Mouse (Mus musculus) brain, embryonic 18.5 days (tissue): ENCODE measurements around the gene Emc3.

Experiments used
- DNase-seq: peaks from one replicate; pipeline ENCODE4 v3.0.0-alpha.2; 2012; ENCODE audit warnings: low read depth, low spot score

The Emc3 gene

DNA sequence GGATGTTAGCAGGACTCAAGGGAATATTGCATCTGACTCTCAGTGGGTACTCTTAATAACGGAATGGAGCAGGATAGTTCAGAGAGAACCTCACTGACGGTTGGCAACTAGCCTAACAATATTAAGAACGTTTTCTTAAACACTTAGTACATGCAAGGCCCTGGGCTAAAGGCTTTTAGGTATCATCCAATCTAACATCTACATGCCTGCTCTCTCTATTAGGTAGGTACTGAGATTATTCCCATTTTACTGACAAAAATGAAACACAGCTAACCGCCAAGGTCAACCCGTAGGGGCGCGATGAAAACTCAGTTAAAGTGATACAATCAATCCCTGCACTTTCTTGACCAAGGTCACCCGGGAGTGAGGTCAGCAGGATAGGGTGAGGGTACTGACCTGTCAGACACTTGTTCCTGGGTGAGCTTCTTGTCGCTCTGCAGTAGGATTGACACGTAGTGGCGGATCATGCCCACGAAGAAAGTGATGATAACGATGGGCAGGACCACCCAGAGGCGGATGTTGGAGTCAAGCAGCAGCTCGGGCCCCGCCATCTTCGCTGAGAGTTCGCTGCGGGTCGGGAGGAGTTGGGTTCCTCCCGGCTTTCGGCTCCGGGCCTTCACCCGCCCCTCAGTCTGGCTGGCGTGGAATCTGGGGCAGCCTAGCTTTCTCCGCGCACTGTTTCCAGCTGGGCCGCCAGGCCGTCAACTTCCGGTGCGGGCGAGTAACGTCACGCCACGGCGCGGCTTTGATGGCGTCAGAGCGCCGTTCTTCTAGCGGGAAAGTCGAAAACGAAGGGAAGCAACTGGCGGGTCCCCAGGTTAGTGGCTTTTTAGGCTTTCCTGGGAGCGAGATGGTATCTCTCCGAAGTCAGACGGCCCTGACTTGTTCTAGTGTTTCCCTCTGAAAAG is at the start of gene Emc3, which contains the start of gene Fancd2:
TSS of gene Emc3 (minus strand) at position 721 of the 908 bp plus-strand sequence.
TSS of gene Fancd2 (plus strand) at position 751 of the 908 bp plus-strand sequence.
- peak; percentile 70 for DNase-seq

DNA sequence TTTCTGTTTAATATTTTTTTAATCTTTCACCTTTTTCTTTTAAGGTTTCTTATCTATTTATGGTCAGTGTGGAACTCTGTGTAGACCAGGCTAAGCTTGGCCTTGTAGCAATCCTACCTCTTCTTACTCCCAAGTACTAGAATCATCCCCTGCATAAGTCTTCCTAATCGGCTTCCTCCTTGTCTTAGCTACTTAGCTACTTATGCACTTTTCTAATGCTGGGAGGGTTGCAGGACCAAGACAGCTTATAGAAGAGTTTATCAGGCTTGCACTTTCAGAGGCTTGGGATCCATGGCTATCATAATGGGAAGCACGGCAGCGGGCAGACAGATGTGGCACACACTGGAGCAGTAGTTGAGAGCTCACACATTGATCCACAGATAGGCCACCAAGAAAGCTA is 47.9 kb upstream of the Emc3 start:
- no peak for DNase-seq

DNA sequence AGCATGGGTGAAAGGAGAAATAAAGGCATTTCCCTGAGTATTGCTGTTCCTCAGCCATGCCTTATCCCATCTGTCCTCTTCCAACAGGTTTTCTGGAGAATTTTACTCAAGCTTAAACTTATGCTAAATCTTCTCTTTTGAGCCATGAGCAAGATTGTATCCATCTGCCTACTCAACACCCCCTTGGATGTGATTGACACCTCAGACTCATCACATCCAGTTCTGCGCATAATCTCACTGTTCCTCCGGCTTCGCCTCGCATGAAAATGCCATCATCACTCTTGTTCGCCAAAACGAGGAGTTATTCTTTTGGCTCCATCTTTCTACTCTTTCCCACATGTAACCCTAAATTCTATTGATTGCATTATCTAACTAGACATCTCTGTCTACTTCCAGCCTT is 44.6 kb upstream of the Emc3 start:
- peak; percentile 40 for DNase-seq

DNA sequence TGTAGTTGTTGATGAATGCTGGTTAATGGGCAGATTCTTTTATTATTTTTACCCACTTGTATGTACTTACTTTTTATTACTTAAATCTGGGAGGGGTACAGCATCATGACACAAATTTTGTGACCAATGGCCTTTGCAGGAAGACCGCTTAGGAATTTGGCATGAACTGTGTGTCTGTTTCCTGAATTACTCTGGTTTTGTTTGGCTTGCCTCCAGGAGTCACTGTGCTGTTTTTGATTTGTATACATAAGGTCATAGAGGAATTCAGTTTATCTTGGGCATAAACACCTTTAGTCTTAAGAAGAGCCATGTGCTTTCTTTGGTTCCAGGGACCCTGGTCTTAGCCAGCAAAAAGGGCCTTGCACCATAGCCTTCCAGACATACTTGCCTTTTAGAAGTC is 33.1 kb upstream of the Emc3 start:
- DNase-seq: no peak

DNA sequence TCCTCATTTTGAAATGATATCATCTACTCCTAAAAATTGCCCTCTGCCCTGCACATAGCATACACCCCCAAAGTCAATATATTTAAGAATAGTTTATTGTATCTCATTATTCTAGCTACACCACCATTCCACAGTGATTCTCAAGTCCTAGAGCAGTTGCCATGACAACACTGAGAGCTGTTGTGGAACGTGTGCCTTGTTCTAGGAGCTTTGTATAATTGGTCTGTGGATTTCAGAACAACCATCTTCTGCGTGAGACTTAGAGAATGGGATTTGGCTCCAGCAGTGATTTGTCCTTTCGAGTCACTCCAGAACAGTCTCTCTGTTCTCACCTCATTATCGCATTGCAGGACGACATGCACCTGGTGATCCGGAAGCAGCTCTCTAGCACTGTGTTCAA is 28.3 kb upstream of the Emc3 start:
- DNase-seq: no peak

DNA sequence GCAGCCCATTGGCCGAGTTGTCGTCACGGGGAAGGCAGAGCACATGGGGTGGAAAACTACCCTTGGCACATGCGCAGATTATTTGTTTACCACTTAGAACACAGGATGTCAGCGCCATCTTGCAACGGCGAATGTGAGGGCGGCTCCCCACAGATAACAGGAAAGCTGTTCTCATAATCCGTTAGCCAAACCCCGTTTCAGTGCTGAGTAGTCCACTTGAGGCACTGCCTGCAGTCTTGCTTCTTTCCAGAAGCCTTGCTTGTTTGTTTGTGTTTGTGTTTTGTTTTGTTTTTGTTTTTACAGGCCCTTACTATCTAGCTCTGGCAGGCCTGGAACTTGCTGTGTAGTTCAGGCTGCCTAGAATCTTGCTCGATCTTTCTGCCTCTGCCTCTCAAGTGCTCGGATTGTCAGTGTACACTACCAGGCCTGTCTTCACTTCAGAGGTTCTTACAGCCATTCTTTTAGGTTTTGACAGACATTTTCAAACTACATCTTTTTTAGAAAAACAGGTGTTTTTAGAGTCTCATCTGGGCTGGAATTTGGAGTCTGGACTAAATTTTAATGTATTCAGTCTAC is 12.5 kb upstream of the Emc3 start:
- no peak for DNase-seq

DNA sequence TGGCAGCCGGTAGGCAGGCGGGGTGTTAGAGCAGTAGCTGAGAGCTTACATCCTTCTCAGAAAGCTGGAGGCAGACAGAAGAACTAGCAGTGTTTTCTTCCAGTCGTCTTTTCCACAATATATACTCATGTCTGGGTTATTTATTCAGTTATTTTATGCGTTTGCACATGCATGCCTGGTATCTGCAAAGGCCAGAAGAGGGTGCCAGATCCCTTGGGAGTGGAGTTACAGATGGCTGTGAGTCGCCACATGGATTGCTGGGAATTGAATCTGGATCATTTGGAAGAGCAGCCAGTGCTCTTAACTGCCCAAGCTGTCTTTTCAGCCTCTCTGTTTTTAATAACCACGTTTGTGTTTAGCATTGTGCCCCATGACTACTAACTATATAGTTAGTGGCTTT is 10.2 kb upstream of the Emc3 start:
- no peak for DNase-seq

DNA sequence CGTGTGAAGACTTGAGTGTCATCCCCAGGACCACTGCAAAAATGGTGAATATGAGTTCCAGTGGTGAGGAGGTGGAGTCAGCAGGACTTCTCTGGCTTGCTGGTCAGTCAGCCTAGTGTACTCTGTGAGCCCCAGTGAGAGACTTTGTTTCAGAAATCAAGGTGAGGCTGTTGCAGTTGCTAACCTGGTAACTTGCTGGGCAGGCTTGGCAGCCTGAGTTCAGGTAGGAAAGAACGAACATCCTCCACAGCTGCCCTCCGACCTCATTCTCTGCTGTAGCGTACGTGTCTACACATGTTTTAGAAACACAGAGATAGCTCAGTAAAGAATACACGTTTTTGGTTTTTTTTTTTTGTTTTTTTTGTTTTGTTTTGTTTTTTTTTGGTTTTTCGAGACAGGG is 3.4 kb upstream of the Emc3 start:
- DNase-seq: no peak

DNA sequence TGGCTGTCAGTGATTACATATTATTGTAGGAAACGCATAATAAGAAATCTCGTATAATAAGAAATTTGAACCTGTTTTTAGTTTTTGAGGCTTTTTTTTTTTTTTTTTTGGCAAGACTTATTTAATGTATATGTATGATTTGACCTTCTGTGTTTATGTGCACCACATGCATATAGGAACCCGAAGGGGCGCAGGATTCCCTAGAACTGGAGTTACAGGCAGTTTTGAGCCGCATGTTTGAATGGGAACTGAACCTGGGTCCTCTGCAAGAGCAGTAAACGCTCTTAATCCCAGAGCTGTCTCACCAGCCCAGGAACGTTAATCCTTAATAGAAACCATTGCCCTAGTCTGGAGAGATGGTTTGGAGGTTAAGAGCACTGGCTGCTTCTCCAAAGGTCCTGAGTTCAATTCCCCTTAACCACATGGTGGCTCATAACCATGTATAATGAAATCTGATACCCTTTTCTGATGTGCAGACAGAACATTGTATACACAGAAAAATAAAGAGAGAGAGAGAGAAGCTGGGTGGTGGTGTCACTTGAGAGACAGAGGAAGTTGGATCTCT is 470 bp upstream of the Emc3 start:
- DNase-seq: no peak

DNA sequence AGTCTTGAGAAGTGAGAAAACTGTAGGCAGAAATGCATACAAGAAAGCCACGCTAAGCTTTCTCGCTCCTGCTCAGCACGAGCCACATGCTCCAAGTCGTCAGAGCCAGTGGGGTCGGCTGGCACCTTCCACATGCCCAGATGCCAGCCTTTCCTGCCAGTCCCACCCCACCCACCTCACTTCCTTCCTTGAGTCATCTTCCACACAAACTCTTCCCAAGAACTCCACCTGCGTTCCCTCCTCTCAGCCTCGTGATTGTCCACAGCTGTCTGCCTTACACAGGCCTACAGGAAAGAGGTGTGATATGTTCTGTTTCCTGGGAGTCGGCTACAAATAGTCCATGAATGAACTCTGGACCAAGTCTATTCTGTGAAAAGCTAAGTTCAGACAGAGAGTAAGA is 8.0 kb downstream of the Emc3 start:
- no peak for DNase-seq

DNA sequence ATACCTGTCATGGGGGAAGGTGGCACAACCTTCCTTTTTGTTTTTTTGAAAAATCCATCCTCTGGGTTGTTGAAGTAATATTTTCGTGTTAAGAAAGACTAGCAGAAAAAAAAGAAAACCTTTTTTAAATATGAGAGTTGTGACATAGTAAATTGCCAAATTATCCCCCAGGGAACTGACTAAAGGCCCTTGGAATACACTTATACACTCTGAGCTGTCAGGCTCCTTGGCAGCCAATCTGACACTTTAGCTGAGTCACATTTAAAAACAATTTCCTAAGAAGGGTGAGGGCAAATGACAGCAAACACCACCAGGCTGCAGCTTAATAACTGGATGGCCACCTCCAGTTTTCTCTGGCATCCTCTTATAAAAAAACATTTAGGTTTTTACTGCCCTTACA is 9.1 kb downstream of the Emc3 start:
- no peak for DNase-seq

DNA sequence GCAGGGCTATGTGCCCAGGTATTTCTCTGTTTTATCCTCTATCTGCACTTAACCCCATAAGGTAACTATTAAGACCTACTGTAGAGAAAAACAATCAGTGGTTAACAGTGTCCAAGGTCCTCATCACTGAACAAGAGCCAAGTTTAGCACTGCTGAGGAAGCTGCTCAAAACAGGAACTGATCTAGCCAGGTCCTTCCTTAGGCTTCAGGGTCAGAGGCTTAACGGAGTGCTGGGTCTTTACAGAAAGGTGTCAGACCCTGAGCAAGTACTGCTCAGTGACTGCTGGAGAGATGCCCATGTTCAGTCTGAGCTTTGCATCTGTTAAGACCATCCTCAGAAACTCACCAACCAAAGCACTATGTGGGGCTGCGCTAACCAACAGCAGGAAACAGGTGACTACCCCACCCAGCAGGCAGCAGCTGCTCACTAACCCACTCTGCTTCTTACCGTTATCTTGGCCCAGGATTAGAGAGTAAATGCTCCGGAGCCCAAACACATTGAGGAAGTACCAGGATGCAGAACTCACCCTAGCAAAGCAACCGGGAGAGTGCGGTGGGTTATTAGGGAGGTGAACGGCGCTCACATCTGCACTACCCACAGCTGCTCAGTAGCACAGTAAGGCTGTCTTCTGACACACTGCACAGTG is 13.9 kb downstream of the Emc3 start:
- DNase-seq: no peak

DNA sequence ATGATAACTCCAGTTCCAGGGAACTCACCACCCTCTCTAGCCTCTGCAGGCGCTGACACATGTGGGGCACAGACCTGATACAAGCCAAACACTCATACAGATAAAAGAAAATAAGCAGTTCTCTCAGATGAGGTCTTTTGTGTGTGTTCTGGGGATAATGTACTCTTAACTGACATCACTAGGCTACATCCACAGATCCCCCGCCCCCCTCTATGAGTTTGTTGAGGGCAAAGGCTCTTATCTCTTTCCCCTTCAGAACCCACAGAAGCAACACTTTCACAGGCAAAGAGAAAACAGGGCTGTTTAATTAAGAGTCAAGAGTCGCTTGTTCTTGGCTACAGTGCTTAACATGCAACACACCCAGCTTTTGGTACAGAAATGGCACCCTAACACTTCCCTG is 16.9 kb downstream of the Emc3 start:
- DNase-seq: no peak

DNA sequence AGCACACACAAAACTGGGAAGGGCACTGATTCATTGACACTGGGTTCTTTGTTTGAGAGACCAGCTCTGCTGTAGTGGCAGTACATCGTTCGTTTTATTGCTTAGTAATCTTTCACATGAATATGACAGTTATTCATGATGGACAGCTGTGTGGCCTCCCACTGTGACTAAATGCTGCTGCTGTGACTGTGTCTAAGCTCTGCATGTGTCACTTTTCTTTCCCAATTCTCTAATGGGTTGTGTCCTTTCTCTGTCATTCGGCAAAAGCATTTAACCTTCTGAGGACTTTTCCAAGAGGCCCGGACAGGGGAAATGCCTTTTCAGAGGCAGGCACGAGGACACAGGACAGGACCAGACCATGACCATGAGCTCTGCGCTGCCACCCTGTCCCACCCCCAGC is 17.5 kb downstream of the Emc3 start:
- DNase-seq: no peak

DNA sequence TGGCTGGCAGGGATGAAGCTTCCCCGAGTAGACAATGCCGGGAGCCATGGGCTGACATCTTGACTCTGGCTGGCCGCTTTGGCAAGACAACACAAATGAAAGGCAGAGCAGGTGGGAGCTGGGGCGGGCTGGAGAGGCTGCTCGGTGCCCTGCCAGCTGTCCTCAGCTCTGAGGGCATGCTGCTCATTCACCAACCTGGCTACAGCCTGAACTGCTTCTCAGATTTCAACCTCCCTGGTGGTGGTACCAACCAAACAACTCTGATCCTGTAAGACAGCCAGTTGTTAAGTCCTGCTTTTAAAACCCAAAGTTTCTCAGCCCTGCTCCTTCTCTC is 22.5 kb downstream of the Emc3 start:
- DNase-seq: no peak

DNA sequence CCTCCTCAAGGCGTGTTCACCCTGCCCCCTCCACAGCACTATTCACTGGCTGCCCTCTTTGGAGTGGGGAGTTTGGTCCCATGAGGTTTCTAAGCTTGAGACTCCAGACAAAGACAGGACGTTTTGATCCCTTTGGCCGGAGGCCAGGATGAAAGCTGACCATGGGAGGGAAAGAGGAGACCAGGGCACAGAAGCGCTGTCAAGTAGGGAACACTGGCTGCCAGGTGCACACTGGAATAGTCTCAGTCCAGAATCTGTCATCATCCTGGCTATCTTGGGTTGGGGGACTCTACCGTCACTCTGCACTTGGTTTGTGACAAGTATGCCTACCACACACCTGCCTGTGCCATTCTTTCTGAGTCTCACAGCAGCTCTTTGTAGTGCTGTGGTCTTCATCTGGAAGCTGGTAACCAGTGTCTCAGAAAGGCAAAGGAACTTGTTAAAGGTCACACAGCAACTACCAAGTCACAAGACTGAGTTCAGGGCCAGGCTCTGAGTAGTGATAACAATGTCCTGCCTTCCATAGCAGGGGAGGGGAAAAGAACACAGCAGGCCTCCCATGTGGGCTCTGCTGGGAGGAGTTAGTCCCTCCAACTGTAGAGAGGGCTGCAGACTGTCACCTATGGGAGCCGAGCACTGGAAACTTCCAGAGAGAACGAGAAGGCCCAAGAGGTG is 23.0 kb downstream of the Emc3 start:
- DNase-seq: no peak

DNA sequence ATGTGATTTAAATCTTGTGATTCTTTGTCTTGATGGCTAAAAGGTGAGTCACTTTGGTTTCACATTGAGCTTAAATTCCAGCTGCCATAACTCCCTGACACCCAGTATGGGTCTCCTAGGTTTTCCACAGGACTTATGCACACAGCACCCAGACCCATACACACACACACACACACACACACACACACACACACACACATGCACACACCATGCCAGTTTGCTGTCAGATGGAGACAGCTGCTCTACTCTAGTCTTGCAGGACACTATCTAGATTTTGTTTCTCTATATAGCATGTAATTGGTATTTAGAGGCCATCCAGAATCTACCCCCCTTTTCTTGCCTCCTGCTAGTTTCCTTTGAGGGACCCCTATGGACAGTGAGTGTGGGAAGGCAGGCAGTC is 24.3 kb downstream of the Emc3 start:
- no peak for DNase-seq

DNA sequence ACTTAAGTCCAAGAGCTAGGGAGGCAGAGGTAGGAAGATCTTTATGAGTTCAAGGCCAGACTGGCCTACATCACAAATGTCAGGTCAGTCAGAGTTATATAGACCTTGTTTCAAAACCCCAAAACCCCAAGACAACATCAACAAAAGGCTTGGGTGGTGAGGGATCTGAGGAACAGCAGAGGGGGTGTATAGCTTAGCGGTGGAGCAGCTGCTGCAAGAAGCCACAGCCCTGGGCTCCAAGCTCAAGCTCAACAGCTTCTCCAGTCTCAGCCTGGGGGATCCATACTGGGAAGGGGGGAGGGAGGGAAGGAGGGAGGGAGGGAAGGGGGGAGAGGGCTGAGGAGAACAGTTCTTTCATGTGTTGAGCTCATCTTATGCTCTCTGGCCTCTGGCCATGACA is 25.8 kb downstream of the Emc3 start:
- DNase-seq: no peak

DNA sequence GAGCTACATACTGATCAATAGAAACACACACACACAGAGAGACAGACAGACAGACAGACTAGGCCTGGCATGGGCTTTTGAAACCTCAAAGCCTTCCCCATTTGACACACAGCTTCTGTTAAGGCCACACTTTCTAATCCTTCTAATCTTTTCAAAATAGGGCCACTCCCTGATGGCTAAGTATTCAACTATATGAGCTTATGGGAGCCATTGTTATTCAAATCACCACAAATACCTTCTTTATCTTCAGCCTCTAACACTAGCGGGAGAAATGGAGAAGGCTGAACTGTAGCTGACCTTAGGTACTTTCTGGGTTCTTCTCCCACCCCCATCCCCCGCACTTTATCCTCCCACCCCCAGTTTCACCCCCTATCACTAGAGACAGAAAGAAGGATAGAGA is 28.7 kb downstream of the Emc3 start:
- no peak for DNase-seq

DNA sequence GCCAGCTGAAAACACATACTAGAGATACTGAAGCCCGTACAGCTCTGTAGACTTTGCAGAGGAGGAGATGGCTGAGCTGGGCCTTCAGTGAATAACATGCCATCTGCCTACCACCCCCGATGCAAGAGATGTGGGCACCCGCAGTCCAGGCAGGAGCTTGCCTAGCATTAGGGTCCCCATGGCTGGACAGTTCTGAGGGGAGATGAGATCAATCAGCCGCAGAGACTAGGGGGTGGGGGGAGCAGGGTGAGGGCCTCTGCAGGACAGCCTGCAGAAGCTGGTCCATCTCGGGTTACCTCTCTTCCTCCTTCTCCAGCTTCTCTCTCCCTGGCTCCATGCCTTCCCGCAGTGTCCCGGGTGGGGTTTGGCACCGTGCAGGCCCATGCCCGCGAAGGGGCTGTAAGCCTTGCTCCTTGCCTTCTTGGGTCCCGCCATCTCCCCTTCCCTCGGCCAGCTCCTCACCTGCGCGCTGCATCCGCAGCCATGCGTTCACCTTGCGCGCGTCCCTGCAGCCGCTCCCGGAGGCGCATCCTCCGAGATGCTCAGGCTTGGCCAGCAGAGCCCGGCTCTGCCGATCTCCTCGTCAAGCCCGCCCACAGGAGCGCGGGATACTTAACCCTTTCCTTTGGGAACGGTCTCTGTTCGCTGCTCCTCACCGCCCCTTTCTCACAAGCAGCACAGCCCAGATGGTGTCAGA is 29.9 kb downstream of the Emc3 start, which contains the start of gene Prrt3:
TSS of gene Prrt3 (minus strand) at position 544 of the 697 bp plus-strand sequence.
- DNase-seq: no peak

DNA sequence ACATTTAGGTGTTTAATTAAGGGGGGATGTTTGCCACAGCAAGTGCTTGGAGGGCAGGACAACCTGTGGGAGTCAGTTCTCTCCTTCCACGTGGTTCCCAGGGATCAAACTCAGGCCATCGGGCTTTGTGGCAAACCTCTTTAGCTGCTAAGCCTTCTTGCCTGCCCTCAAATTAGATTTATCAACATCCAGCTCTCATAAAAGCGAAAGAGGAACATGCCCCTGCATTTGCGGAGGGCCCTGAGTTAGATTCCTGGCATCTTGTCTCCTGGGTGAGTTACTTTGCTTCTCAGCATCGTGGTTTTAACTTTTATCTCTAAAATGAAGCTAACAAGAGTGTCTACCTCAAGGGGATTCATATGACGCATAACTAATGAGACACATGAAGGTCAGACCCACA is 32.1 kb downstream of the Emc3 start:
- DNase-seq: no peak
